Mouse (Mus musculus): ENCODE data around the gene Eml4. TPM values are rescaled to one million over a fixed set of nuclear protein-coding genes. Genes with fewer than 3 reads are reported as not detected.

Eml4 gene
- polyA plus RNA-seq, 1 experiment: 5.5 TPM

DNA sequence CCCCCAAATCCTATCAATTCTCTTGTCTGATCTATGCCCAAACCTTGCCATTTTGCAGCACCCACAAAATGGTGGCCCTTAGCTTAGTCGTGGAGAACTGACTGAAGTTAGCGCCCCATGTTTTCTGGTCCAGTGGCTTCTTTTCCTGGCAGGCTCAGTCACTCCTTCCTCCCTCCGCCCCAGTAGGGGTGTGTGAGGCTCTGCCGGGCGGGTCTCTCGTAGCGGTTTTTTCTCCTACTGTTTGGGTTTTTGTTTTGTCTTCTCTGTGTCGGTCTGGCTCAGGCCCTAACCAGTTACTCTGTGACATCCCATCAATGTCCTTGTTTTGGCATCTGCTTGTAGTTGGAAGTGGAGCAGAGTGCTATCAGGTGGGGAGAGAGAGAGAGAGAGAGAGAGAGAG lies 174.9 kb downstream of the Eml4 start:
- Histone ChIP-seq H3K79me2 (ENCODE audit: control insufficient read depth, insufficient read depth) (no peaks in the 10 kb centered on the region), H3K27me3 (ENCODE audit: control insufficient read depth, insufficient read depth, insufficient read length) (peaks cover 8% of the 10 kb centered on the region), H3K79me3 (ENCODE audit: low read depth) (no peaks in the 10 kb centered on the region), H3ac (ENCODE audit: control insufficient read depth, insufficient read length, low read depth) (no peak overlapping the region), H3K4me3 (ENCODE audit: insufficient read depth, poor library complexity, severe bottlenecking) (no peak overlapping the region), H3K36me3 (ENCODE audit: control insufficient read depth, insufficient read depth) (no peaks in the 10 kb centered on the region)
- no peak for TF ChIP-seq CTCF (IDR thresholded peaks at IDR 0.05; ENCODE audit: control insufficient read depth, insufficient read depth, insufficient read length)
- TF ChIP-seq MAX (IDR thresholded peaks at IDR 0.05): no peak
- no peak for TF ChIP-seq CEBPB (IDR thresholded peaks at IDR 0.05; ENCODE audit: low read depth)
- TF ChIP-seq MYOD1 (IDR thresholded peaks at IDR 0.05; ENCODE audit: control insufficient read depth, insufficient read length, low read depth): no peak
- no peak for TF ChIP-seq USF1 (IDR thresholded peaks at IDR 0.05; ENCODE audit: low read depth)
- TF ChIP-seq FOSL1 (IDR thresholded peaks at IDR 0.05; ENCODE audit: insufficient read depth, low read length, poor library complexity, severe bottlenecking): no peak
- no peak for TF ChIP-seq MYOG (IDR thresholded peaks at IDR 0.05; ENCODE audit: control insufficient read depth, extremely low read depth, insufficient read length)

DNA sequence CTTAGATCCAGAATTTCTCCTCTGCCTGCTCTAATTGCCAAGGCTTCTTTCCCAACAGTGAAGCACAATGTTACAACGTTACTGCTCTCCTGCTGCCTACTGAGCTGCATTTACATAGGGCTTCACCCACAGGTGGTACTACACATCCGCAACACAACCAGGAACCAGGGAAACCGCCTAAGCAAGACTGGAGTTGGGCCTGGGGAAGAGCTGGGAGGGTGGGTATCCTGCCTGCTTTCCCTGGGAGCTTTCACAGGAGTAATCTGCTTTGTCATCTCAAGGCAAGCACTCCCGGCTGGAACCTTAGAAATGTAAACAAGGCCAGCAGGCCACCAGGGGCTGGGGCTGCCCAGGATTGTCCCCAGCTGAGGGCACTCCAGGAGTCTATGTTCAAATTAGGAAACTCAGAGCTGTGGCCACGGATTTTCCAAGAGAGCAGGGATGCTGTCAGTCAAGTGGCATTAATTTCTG lies 175.4 kb downstream of the Eml4 start:
- Histone ChIP-seq H3K36me3 (ENCODE audit: control insufficient read depth, insufficient read depth) (no peaks in the 10 kb centered on the region), H3K79me2 (ENCODE audit: control insufficient read depth, insufficient read depth) (no peaks in the 10 kb centered on the region), H3ac (ENCODE audit: control insufficient read depth, insufficient read length, low read depth) (no peak overlapping the region), H3K4me3 (ENCODE audit: insufficient read depth, poor library complexity, severe bottlenecking) (no peak overlapping the region), H3K27me3 (ENCODE audit: control insufficient read depth, insufficient read depth, insufficient read length) (peaks cover 6% of the 10 kb centered on the region), H3K79me3 (ENCODE audit: low read depth) (no peaks in the 10 kb centered on the region)
- TF ChIP-seq CTCF (IDR thresholded peaks at IDR 0.05; ENCODE audit: control insufficient read depth, insufficient read depth, insufficient read length) (no peak), MAX (IDR thresholded peaks at IDR 0.05) (no peak), MYOD1 (IDR thresholded peaks at IDR 0.05; ENCODE audit: control insufficient read depth, insufficient read length, low read depth) (no peak), MYOG (IDR thresholded peaks at IDR 0.05; ENCODE audit: control insufficient read depth, extremely low read depth, insufficient read length) (no peak), FOSL1 (IDR thresholded peaks at IDR 0.05; ENCODE audit: insufficient read depth, low read length, poor library complexity, severe bottlenecking) (no peak), USF1 (IDR thresholded peaks at IDR 0.05; ENCODE audit: low read depth) (no peak), CEBPB (IDR thresholded peaks at IDR 0.05; ENCODE audit: low read depth) (no peak)

DNA sequence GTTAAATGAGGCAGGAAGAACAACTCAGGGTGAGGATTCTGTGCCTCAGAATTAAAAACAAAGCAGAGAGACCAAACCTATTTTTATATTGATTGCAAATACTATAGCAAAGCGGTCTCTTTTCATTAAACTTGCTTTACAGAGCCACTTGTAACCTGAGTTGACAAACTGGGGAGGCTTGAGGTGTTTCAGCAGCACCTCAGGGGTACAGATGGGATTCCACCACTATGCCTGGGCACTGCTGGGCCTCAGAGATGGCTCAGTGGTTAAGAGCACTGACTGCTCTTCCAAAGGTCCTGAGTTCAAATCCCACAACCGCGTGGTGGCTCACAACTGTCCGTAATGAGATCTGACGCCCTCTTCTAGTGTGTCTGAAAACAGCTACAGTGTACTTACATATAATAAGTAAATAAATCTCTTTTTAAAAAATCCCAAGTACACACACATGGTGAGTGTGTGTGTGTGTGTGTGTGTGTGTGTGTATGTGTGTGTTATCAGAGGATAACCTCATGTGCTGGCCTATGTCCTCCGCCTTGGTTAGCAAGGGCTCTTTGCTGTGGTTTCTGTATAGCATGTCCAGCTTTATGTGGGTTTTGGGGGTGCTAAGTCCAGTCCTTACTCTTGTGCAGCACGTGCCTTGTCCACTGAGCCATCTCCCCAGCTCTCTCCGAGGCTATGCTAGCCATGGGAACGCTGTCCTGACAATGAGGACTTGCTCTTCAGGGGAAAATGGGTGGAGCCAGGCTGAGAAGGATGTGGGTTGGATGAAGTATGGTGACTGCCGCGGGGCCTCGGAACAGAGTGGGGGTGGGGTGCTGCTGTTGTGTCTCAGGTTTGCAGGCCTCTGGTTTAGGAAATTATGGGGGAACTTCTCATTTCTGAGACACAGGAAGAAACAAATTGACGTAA lies 176.1 kb downstream of the Eml4 start:
- H3K36me3 ChIP-seq (ENCODE audit: control insufficient read depth, insufficient read depth): no peaks in the 10 kb centered on the region
- TF ChIP-seq CEBPB (IDR thresholded peaks at IDR 0.05; ENCODE audit: low read depth) (no peak), FOSL1 (IDR thresholded peaks at IDR 0.05; ENCODE audit: insufficient read depth, low read length, poor library complexity, severe bottlenecking) (no peak), MYOD1 (IDR thresholded peaks at IDR 0.05; ENCODE audit: control insufficient read depth, insufficient read length, low read depth) (no peak), CTCF (IDR thresholded peaks at IDR 0.05; ENCODE audit: control insufficient read depth, insufficient read depth, insufficient read length) (no peak), MYOG (IDR thresholded peaks at IDR 0.05; ENCODE audit: control insufficient read depth, extremely low read depth, insufficient read length) (no peak), MAX (IDR thresholded peaks at IDR 0.05) (no peak)
- no peak overlapping the region for H3K4me3 ChIP-seq (ENCODE audit: insufficient read depth, poor library complexity, severe bottlenecking)
- no peaks in the 10 kb centered on the region for H3K79me3 ChIP-seq (ENCODE audit: low read depth)
- H3ac ChIP-seq (ENCODE audit: control insufficient read depth, insufficient read length, low read depth): no peak overlapping the region
- peaks cover 3% of the 10 kb centered on the region for H3K27me3 ChIP-seq (ENCODE audit: control insufficient read depth, insufficient read depth, insufficient read length)
- H3K79me2 ChIP-seq (ENCODE audit: control insufficient read depth, insufficient read depth): no peaks in the 10 kb centered on the region

DNA sequence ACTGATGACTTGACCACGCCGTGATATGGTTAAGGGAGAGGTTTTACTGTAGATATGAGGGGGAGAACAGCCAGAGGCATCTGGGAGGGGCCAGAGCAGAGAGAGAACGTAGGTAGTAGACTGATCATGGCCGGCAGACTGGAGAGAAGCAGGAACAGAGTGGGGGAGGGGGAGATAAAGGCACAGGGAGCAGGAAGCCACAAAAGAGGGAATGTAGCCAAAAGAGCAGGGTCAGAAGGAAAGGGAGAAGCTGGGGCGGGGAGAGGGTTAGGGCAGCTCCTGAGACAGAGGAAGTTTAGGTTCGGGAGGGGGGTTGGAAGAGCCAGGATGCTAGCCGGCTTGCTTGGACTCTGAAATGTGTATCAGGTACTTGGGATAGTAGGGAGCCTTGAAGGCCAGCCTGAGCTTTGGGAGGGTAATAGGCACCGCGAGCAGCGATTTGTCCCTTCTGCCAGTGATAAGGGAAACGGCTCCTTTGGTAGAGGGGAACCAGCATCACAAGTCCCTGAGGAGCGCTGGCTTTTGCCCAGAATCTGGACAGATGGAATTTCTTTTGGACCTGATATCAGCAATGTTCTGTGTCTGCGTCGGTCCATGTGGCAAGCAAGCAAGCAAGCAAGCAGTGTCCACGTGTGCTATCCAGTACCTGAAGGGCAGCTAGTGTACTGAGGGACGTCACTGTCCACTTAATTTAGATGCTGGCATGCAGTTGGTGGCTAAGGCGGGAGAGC lies 177.1 kb downstream of the Eml4 start:
- TF ChIP-seq USF1 (IDR thresholded peaks at IDR 0.05; ENCODE audit: low read depth) (no peak), MYOD1 (IDR thresholded peaks at IDR 0.05; ENCODE audit: control insufficient read depth, insufficient read length, low read depth) (no peak), CTCF (IDR thresholded peaks at IDR 0.05; ENCODE audit: control insufficient read depth, insufficient read depth, insufficient read length) (no peak), MAX (IDR thresholded peaks at IDR 0.05) (no peak), MYOG (IDR thresholded peaks at IDR 0.05; ENCODE audit: control insufficient read depth, extremely low read depth, insufficient read length) (no peak), FOSL1 (IDR thresholded peaks at IDR 0.05; ENCODE audit: insufficient read depth, low read length, poor library complexity, severe bottlenecking) (no peak), CEBPB (IDR thresholded peaks at IDR 0.05; ENCODE audit: low read depth) (no peak)
- no peaks in the 10 kb centered on the region for H3K36me3 ChIP-seq (ENCODE audit: control insufficient read depth, insufficient read depth)
- H3ac ChIP-seq (ENCODE audit: control insufficient read depth, insufficient read length, low read depth): no peak overlapping the region
- H3K79me2 ChIP-seq (ENCODE audit: control insufficient read depth, insufficient read depth): no peaks in the 10 kb centered on the region
- H3K79me3 ChIP-seq (ENCODE audit: low read depth): no peaks in the 10 kb centered on the region
- no peak overlapping the region for H3K4me3 ChIP-seq (ENCODE audit: insufficient read depth, poor library complexity, severe bottlenecking)
- no peaks in the 10 kb centered on the region for H3K27me3 ChIP-seq (ENCODE audit: control insufficient read depth, insufficient read depth, insufficient read length)

Other genes with a start within 250 kb of the Eml4 start
- gene Pkdcc, start 135.6 kb upstream of the Eml4 start, polyA plus RNA-seq (2012; fragmentation: generic; extraction: Trizol): 4.6 TPM
- 198 TPM for gene Cox7a2l, start 166.4 kb downstream of the Eml4 start, polyA plus RNA-seq (2012; fragmentation: generic; extraction: Trizol)

Data from C2C12 (cell line).